Mouse (Mus musculus) cortical plate, adult 2 months (tissue): Measurements from ENCODE around the gene Scd4.

Source experiments
- CTCF ChIP-seq: fragments of 200-500 bp; IDR thresholded peaks from 2 replicates; pipeline ENCODE4 v1.5.1; 2011; ENCODE audit warnings: mild to moderate bottlenecking, control low read depth, low read length; ENCODE audit not compliant: insufficient read depth; ENCODE audit errors: extremely low read depth
- POLR2A ChIP-seq: fragments of 200-500 bp; IDR thresholded peaks from 2 replicates; pipeline ENCODE4 v1.6.1; 2011; ENCODE audit warnings: mild to moderate bottlenecking, low read length, control low read depth; ENCODE audit not compliant: insufficient read depth; ENCODE audit errors: extremely low read depth

GRCm38 (mm10) chr19:44370231-44370630 lies 37.3 kb downstream of the Scd4 start:
- no peak for TF ChIP-seq CTCF
- no peak for TF ChIP-seq POLR2A
